7 mouse cellular contexts compared by ENCODE assay signal in the genomic region with DNA sequence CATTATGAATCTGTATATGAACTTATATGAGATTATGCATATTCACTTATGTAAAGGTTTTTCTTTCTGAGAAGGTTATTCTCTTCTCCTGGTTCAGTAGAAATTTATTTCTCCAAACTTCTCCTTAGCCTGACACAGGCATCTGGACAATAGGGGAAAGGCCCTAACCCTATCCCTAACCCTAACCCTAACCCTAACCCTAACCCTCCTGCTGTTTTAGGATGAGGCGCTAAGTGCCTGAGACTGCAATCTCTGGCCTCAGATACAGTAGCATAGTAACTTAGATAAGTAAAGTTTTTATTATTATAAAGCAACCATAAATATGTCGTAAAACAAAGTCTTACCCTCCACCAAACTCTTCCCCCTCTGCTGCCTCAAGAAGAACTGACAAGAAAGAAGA.
DNase-seq lines count a peak whose midpoint lies in the region; ATAC-seq lines count a peak whose summit lies in the region.
"Not testable (repeated sequence)": the region's sequence is repeated elsewhere in the genome, so short reads cannot be mapped to it uniquely, and the experiment has no call there.

No protein-coding gene starts in this region.

- H3K4me2 ChIP-seq in embryonic facial prominence, embryonic 12.5 days (replicated peaks); heart, embryonic 12.5 days; hindbrain, embryonic 14.5 days (replicated peaks); kidney, embryonic 16.5 days (replicated peaks; ENCODE audit: low read depth, low read length): not testable (repeated sequence)

- ATAC-seq in embryonic facial prominence, embryonic 12.5 days (ENCODE audit: insufficient number of reproducible peaks, insufficient read depth, low FRiP score, low TSS enrichment) = peak; percentile 78; the same call in 1 of the 2 replicates
- ATAC-seq in heart, embryonic 12.5 days (ENCODE audit: insufficient number of reproducible peaks, low FRiP score) = peak; percentile 56; the same call in 1 of the 2 replicates
- ATAC-seq in hindbrain, embryonic 14.5 days (ENCODE audit: low FRiP score) = peak; percentile 59
- ATAC-seq in kidney, embryonic 16.5 days (ENCODE audit: low FRiP score, low TSS enrichment) = 0 out of 2 replicates have a peak, but pooled peaks have one; percentile 71

- not testable (repeated sequence) for H3K36me3 ChIP-seq in embryonic facial prominence, embryonic 12.5 days; heart, embryonic 12.5 days; hindbrain, embryonic 14.5 days (replicated peaks; ENCODE audit: control insufficient read depth, insufficient read depth); kidney, embryonic 16.5 days (ENCODE audit: insufficient read depth, low read length)

- not testable (repeated sequence) for H3K4me1 ChIP-seq in embryonic facial prominence, embryonic 12.5 days; heart, embryonic 12.5 days (replicated peaks); hindbrain, embryonic 14.5 days (replicated peaks; ENCODE audit: control insufficient read depth, insufficient read depth, low read length); kidney, embryonic 16.5 days (ENCODE audit: insufficient read depth, low read length)

- not testable (repeated sequence) for H3K9ac ChIP-seq in embryonic facial prominence, embryonic 12.5 days; heart, embryonic 12.5 days; hindbrain, embryonic 14.5 days; kidney, embryonic 16.5 days (replicated peaks; ENCODE audit: low read length)

- WGBS in embryonic facial prominence, embryonic 12.5 days = 38% methylated on average over 2 of the region's 2 CpGs
- 34% methylated on average over 2 of the region's 2 CpGs for WGBS in heart, embryonic 12.5 days
- WGBS in hindbrain, embryonic 14.5 days = 49% methylated on average over 2 of the region's 2 CpGs
- WGBS in kidney, embryonic 16.5 days = 42% methylated on average over 2 of the region's 2 CpGs

- not testable (repeated sequence) for H3K9me3 ChIP-seq in embryonic facial prominence, embryonic 12.5 days; heart, embryonic 12.5 days (replicated peaks); kidney, embryonic 16.5 days (ENCODE audit: low read length)
- peaks cover 14% of the 10 kb centered on the region for H3K9me3 ChIP-seq in hindbrain, embryonic 14.5 days (ENCODE audit: control insufficient read depth, low read length)

- H3K4me3 ChIP-seq in embryonic facial prominence, embryonic 12.5 days; heart, embryonic 12.5 days; hindbrain, embryonic 14.5 days (replicated peaks; ENCODE audit: low read length); kidney, embryonic 16.5 days (ENCODE audit: low read length): not testable (repeated sequence)

- not testable (repeated sequence) for H3K27me3 ChIP-seq in embryonic facial prominence, embryonic 12.5 days; heart, embryonic 12.5 days (replicated peaks); hindbrain, embryonic 14.5 days (ENCODE audit: control insufficient read depth, insufficient read depth, low read length); kidney, embryonic 16.5 days (ENCODE audit: insufficient read depth, low read length)

- not testable (repeated sequence) for H3K27ac ChIP-seq in embryonic facial prominence, embryonic 12.5 days; heart, embryonic 12.5 days (ENCODE audit: poor library complexity, severe bottlenecking); hindbrain, embryonic 14.5 days; kidney, embryonic 16.5 days (ENCODE audit: low read length)

- not testable (repeated sequence) for DNase-seq in hindbrain, embryonic 14.5 days (ENCODE audit: low spot score)
- peak; percentile 4 for DNase-seq in lung, postnatal 14 days
- peak; percentile 0 for DNase-seq in naive thymus-derived CD4-positive, alpha-beta T cell, adult 2 months (ENCODE audit: low read depth)
- DNase-seq in thymus, postnatal 4 days = peak; percentile 4
